Mouse (Mus musculus) heart, postnatal 0 days (tissue): ENCODE measurements around the gene Tmem181a. TPM values are rescaled to one million over a fixed set of nuclear protein-coding genes. Genes with fewer than 3 reads are reported as not detected.
A peak's percentile ranks its signal among the peaks of the same experiment; 100 is the strongest.
"Not testable (repeated sequence)": the region's sequence is repeated elsewhere in the genome, so short reads cannot be mapped to it uniquely, and the experiment has no call there.

Experiments
- ATAC-seq: fragments of 200-750 bp; cut with Nextera tagmentation; 2 replicates; pipeline ENCODE4 v1.8.0; 2017; ENCODE audit warnings: low read depth, moderate number of reproducible peaks, moderate library complexity; ENCODE audit not compliant: insufficient read depth
- DNase-seq: peaks from one replicate; pipeline ENCODE4 v3.0.0-alpha.2; 2016; ENCODE audit warnings: low spot score
- H3K27ac ChIP-seq: fragments of 300-500 bp; sonication (generic); 2 replicates; pipeline ENCODE4 v1.5.1; 2014; ENCODE audit warnings: low read depth, mild to moderate bottlenecking
- H3K27me3 ChIP-seq: fragments of 300-500 bp; sonication (generic); 2 replicates; pipeline ENCODE4 v1.6.1; 2014; ENCODE audit warnings: low read length, mixed read lengths; ENCODE audit not compliant: control insufficient read depth, insufficient read depth
- H3K36me3 ChIP-seq: fragments of 300-500 bp; sonication (generic); replicated peaks from 2 replicates; pipeline ENCODE4 v1.6.1; 2014; ENCODE audit warnings: low read length, mixed read lengths; ENCODE audit not compliant: control insufficient read depth, insufficient read depth
- H3K4me1 ChIP-seq: fragments of 300-500 bp; sonication (generic); 2 replicates; pipeline ENCODE4 v1.6.1; 2014; ENCODE audit warnings: antibody characterized with exemption; ENCODE audit not compliant: control insufficient read depth, insufficient read depth
- H3K4me2 ChIP-seq: fragments of 300-500 bp; sonication (generic); 2 replicates; pipeline ENCODE4 v1.6.1; 2014; ENCODE audit warnings: low read depth, mild to moderate bottlenecking, low read length, moderate library complexity
- H3K4me3 ChIP-seq: fragments of 300-500 bp; sonication (generic); 2 replicates; pipeline ENCODE4 v1.5.1; 2014; ENCODE audit warnings: low read depth, low read length
- H3K9ac ChIP-seq: fragments of 300-500 bp; sonication (generic); replicated peaks from 2 replicates; pipeline ENCODE4 v1.6.1; 2014; ENCODE audit warnings: low read depth, low read length, mixed read lengths
- H3K9me3 ChIP-seq: fragments of 300-500 bp; sonication (generic); replicated peaks from 2 replicates; pipeline ENCODE4 v1.6.1; 2016; ENCODE audit warnings: low read length; ENCODE audit not compliant: control insufficient read depth
- CTCF ChIP-seq: IDR thresholded peaks from 2 replicates; pipeline ENCODE4 v1.5.1; 2016; ENCODE audit warnings: antibody characterized with exemption, control low read depth, low read depth
- EP300 ChIP-seq: IDR thresholded peaks from 2 replicates; pipeline ENCODE4 v1.6.1; 2016; ENCODE audit warnings: antibody characterized with exemption, low read depth
- WGBS: fragments of 180-500 bp; shearing (Covaris S2); extraction: QIAGEN DNeasy Blood & Tissue Kit; methylation state at CpG from one replicate; pipeline ENCODE4 v1.1.7; 2014; 5-methylcytosine and 5-hydroxymethylcytosine counted together
- polyA plus RNA-seq: library from polyadenylated mRNA; unstranded; fragments of >200 nt; fragmentation: Nextera tagmentation; extraction: Ambion mirVana; gene quantifications from 2 replicates; pipeline ENCODE4 v1.2.1, GENCODE M21; 2015
- total RNA-seq: library from RNA; depleted of rRNA; stranded (reverse); fragments of >200 nt; gene quantifications from 2 replicates; pipeline ENCODE4 v1.2.3, GENCODE M21; 2014; ENCODE audit warnings: low replicate concordance; rRNA removed

The Tmem181a gene
- total RNA-seq (10.0 and 17.9 TPM in 2 replicates), polyA plus RNA-seq (10.0 and 12.0 TPM in 2 replicates)

DNA sequence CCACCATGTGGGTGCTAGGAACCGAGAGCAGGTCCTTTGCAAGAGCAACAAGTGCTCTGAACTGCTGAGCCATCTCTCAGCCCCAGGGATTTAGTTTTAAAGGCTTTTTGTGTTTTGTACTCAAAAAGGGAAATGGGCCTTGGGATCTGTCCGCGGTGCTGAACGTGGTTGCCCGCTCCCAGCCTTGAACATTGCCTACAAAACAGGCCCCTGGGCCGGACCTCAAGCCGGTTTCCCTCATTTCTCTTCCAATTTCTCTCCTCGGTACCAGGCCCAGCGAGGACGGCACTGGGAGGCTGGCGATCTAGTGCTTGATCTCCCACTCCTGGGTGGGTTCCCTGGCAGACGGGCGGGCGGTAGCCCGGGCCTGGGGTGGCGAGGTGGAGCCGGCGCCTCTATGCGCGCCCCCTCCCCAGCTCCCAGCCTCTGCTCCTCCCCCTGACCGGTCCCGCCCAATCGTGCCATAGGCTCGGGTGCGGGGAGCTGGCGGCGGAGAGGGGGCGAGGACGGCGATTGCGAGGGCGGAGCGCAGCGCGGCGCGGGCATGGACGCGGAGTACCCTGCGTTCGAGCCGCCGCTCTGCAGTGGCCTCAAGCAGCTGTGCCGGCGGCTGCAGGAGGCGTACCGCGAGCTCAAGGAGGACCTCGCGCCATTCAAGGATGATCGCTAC is at the start of gene Tmem181a:
TSS of gene Tmem181a (plus strand) at position 461 of the 670 bp plus-strand sequence.
- WGBS, result 0% methylated on average over 14 of the region's 51 CpGs
- not testable (repeated sequence) for H3K9me3 ChIP-seq, H3K4me1 ChIP-seq, H3K27me3 ChIP-seq, H3K9ac ChIP-seq, H3K36me3 ChIP-seq, H3K4me2 ChIP-seq, H3K4me3 ChIP-seq, H3K27ac ChIP-seq, ATAC-seq, DNase-seq

DNA sequence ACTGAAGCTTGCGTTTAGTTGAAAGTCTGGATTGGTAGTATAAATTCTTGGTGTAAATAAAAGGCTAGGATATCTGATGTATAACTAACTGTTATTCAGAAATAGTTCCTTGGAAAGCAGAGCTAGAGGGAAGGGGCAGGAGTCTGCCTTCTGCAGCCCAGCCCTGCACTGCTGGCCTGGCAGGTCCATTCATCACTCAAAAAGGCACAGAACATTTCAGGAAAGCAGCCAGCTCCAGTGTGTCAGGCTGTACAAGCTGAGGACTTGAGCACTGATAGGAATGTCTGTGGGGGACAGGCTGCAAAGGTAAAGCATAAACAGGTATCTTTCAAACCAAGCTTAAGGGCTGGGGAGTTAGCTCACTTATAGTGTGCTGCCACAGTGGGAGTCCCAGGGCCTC is 44.9 kb upstream of the Tmem181a start:
- WGBS, result 56% methylated on average over 1 of the region's 1 CpGs

DNA sequence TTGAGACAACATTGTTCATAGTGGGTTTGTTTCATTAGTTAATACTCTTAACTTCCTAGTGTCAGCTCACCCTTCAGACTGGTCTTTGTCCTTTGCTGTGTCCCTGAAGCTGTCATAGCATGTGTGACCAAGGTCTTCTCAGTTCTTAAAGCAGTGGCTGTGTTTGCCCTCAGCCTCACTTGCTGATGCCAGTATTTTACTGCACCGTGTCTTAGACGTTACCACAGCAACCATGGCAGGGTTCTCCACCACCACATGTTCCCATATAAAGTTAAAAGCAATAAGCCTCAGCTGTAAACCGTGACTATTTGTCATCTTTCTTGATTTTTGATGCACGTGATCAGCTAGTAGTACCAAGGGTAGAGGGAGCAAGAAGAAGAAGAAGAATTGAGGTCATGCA is 41.0 kb upstream of the Tmem181a start:
- DNase-seq (no peak), ATAC-seq (no peak)
- TF ChIP-seq EP300 (no peak), CTCF (no peak)
- peak overlapping the region; percentile 73 for H3K27ac ChIP-seq
- no peaks in the 10 kb centered on the region for H3K27me3 ChIP-seq
- H3K36me3 ChIP-seq, result peaks cover 19% of the 10 kb centered on the region
- H3K4me3 ChIP-seq, result no peak overlapping the region
- no peak overlapping the region for H3K4me2 ChIP-seq
- no peak overlapping the region for H3K9ac ChIP-seq
- H3K4me1 ChIP-seq, result peaks cover 22% of the 10 kb centered on the region
- no peaks in the 10 kb centered on the region for H3K9me3 ChIP-seq
- WGBS, result 81% methylated on average over 4 of the region's 4 CpGs

More for the DNA sequence above, 44.9 kb upstream of the Tmem181a start:
- Histone ChIP-seq H3K27me3 (no peaks in the 10 kb centered on the region), H3K4me1 (peaks cover 25% of the 10 kb centered on the region), H3K27ac (peak overlapping the region; percentile 74), H3K4me2 (no peak overlapping the region), H3K9ac (no peak overlapping the region), H3K9me3 (no peaks in the 10 kb centered on the region), H3K4me3 (no peak overlapping the region), H3K36me3 (peaks cover 32% of the 10 kb centered on the region)
- DNase-seq, result peak; percentile 66
- ATAC-seq, result peak; percentile 75
- TF ChIP-seq CTCF (no peak), EP300 (no peak)

DNA sequence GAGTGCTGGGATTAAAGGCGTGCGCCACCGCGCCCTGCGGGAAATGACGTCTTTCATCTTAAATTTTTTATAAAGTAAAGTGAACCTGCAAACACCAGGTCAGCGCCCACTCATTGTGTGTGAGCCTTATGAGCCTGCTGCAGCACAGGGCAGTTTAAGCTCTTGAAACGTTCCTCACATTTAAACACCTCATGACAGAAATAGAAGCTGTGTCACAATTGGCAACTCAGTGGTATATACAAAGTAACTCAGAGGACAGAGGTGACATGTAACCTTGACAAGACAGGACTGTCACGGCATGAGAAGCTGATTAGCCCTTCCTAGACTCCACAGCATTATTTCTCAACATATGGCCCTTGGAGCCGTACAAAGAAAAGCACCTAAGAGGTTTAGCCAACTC is 40.1 kb upstream of the Tmem181a start:
- no peak overlapping the region for H3K4me3 ChIP-seq
- no peak overlapping the region for H3K9ac ChIP-seq
- DNase-seq (peak; percentile 74), ATAC-seq (peak; percentile 88)
- H3K9me3 ChIP-seq, result no peaks in the 10 kb centered on the region
- peaks cover 14% of the 10 kb centered on the region for H3K4me1 ChIP-seq
- H3K36me3 ChIP-seq, result peaks cover 19% of the 10 kb centered on the region
- no peak for TF ChIP-seq CTCF
- TF ChIP-seq EP300, result peak; percentile 49; the same call in 1 of the 2 replicates
- H3K27me3 ChIP-seq, result no peaks in the 10 kb centered on the region
- no peak overlapping the region for H3K4me2 ChIP-seq
- peak overlapping the region; percentile 73 for H3K27ac ChIP-seq
- 58% methylated on average over 10 of the region's 10 CpGs for WGBS

DNA sequence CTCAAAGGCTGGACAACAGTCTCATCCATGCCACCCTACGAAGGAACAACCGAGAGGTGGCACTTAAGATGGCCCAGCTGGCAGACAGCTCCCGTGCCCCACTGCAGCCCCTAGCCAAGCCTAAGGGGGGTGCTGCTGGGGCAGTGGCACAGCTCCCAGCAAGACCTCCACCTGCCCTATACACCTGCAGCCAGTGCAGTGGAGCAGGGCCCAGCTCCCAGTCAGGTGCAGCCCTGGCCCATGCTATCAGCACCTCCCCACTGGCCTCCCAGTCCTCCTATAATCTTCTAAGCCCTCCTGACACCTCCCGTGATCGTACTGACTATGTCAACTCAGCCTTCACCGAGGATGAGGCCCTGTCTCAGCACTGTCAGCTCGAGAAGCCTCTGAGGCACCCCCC is 24.0 kb upstream of the Tmem181a start:
- H3K4me3 ChIP-seq, ATAC-seq: not testable (repeated sequence)
- WGBS, result no CpG with 5 or more reads among the region's 7 CpGs

DNA sequence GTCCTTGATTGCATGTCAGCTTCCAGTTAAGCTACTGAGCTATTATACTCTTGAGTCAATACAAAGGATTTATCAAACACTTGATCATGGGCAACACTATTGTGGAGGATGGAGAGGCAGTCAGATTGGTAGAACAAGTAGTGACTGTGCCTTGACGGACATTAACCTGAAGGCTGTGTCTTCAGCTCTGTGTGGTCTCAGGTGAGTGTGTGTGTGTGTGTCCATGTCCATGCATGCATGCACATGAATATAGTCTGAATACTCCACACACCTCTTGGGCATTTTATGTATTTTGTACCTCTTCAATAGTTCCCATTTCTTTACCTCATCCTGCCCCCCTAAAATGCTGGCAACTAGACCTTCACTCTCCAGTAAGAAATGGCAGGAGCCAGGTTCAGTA is 5.4 kb upstream of the Tmem181a start:
- not testable (repeated sequence) for H3K36me3 ChIP-seq, H3K9me3 ChIP-seq, DNase-seq, H3K9ac ChIP-seq, H3K4me1 ChIP-seq, H3K27me3 ChIP-seq, H3K27ac ChIP-seq, H3K4me2 ChIP-seq, ATAC-seq, H3K4me3 ChIP-seq
- WGBS, result 94% methylated on average over 1 of the region's 1 CpGs

More for the DNA sequence above, 24.0 kb upstream of the Tmem181a start:
- H3K9me3 ChIP-seq, H3K9ac ChIP-seq, H3K27me3 ChIP-seq, H3K36me3 ChIP-seq, H3K4me2 ChIP-seq, DNase-seq, H3K27ac ChIP-seq, H3K4me1 ChIP-seq: not testable (repeated sequence)

DNA sequence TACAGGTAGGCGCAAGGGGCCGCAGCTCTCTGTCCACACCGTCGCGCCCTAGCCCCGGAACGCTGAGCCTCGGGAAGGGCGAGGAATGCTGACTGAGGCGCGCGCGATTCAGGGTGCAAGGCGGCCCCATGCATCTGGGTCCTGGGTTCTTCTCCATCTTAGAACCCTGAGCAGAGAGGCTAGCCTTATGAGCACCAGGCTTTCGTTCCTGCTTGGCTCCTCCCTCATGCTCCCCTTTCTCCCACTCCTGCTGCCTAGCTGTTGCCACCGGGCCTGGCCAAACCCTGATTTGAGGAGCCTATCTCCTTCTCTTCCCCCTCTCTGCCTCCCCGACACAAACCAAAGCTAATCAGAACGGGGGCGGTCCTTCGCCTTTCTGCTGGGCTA is 403 bp downstream of the Tmem181a start:
- not testable (repeated sequence) for H3K27me3 ChIP-seq, ATAC-seq, H3K4me3 ChIP-seq, H3K27ac ChIP-seq, H3K9me3 ChIP-seq, H3K4me2 ChIP-seq, H3K36me3 ChIP-seq, H3K9ac ChIP-seq, DNase-seq, H3K4me1 ChIP-seq
- 2% methylated on average over 12 of the region's 20 CpGs for WGBS

DNA sequence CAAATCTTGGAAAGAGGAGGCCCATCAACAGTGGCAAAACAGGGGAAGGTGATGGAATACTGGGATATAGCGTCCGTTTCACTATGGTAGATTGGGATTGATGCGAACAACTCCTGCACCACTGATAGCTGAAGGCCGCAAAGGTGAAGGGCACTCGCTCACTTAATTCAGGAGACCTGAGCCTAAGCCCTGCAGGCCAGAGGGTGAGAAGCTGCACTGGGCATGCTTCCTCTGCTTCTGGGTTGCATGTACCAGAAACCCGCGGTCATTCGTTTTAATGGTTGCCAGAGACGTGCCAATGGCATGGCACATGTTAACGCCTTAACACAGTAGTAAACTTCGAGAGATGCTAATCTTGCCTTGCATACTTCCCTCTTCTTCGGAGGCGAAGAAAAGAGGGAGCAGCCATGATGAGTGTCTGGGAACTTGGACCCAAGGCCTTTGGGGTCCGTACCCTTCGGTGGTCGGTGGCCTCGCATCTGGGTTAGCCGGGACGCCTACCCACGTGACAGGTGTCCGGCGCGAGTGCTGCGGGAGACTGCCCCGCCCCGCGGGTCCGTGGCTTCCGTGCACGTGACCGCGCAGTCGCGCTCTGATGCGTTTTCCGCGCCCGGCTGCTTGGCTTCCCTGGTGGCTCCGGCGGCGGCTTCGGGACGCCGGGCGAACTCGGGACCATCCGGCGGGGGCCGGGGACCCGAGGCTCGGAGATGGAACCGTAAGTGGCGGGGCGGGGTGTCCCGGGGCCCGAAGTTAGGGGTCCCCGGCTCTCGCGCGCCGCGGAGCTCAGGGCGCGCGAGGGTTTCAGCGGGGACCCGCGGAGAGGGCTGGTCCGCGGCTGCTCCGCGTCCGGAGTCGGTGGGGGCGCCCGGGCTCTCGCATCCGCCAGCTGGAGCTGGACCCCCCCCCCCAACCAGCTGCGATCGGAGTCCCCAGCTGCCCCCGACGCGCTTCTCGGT is 13.5 kb downstream of the Tmem181a start:
- DNase-seq (peak; percentile 5), ATAC-seq (peak; percentile 94)
- H3K4me1 ChIP-seq, H3K27ac ChIP-seq, H3K27me3 ChIP-seq, H3K9me3 ChIP-seq, H3K36me3 ChIP-seq: not testable (repeated sequence)
- Histone ChIP-seq H3K9ac (peak overlapping the region; percentile 66), H3K4me2 (peak overlapping the region; percentile 61), H3K4me3 (peak overlapping the region; percentile 62)
- WGBS, result under 1% methylated on average over 41 of the region's 84 CpGs
